Mouse (Mus musculus) mouse embryonic stem cell (cell line): Measurements from ENCODE around the gene Celf3.

Experiments
- in situ Hi-C, 2 experiments: fragments of 300-500 bp; cut with MboI; formaldehyde crosslinking; loops; 1 replicate in 1 of 2; 3 replicates in 1 of 2; pipeline ENCODE4 v1.14.3; 2019 to 2020; ENCODE audit warnings: low sequenced_read_pairs in 2 of 2, low pct_unique_long_range_greater_than_20kb in 1 of 2, mixed read lengths in 1 of 2; ENCODE audit not compliant: unreplicated experiment in 1 of 2

Gene Celf3

GRCm38 (mm10) chr3:94476301-94477035, 1.6 kb upstream of the Celf3 start:
- in situ Hi-C loops, result no loop called here

- in situ Hi-C loops, result no loop called here
These were observed 651 bp upstream of the Celf3 start for GRCm38 (mm10) chr3:94477444-94477843.

- in situ Hi-C loops, result no loop called here
These were observed 585 bp downstream of the Celf3 start for GRCm38 (mm10) chr3:94478591-94479169.

GRCm38 (mm10) chr3:94479564-94479963, 1.5 kb downstream of the Celf3 start:
- in situ Hi-C loops, result no loop called here

GRCm38 (mm10) chr3:94480291-94480884, 2.3 kb downstream of the Celf3 start, which contains the start of gene Riiad1:
Gene Riiad1, minus strand, starts transcription at chr3:94480341.
- in situ Hi-C loops, result no loop called here

GRCm38 (mm10) chr3:94481429-94481828, 3.3 kb downstream of the Celf3 start:
- in situ Hi-C loops, result no loop called here

GRCm38 (mm10) chr3:94482764-94483385, 4.8 kb downstream of the Celf3 start:
- in situ Hi-C loops, result no loop called here

- in situ Hi-C loops, result no loop called here
These were observed 5.8 kb downstream of the Celf3 start for GRCm38 (mm10) chr3:94483790-94484439.

- in situ Hi-C loops, result no loop called here
These were observed 7.8 kb downstream of the Celf3 start for GRCm38 (mm10) chr3:94485922-94486321.

GRCm38 (mm10) chr3:94487581-94487980, 9.5 kb downstream of the Celf3 start:
- in situ Hi-C loops, result no loop called here

- in situ Hi-C loops, result loop anchor here in 1 of 2 experiments (5.0 kb wide), 1 partner anchor 40 kb away; no protein-coding TSS in a partner anchor
These were observed 19.1 kb downstream of the Celf3 start for GRCm38 (mm10) chr3:94497162-94497561.

GRCm38 (mm10) chr3:94502243-94502642, 24.1 kb downstream of the Celf3 start:
- in situ Hi-C loops, result loop anchor here in 1 of 2 experiments (10.0 kb wide), 1 partner anchor 47 kb away; no protein-coding TSS in a partner anchor

- in situ Hi-C loops, result loop anchor here in 1 of 2 experiments (10.0 kb wide), 1 partner anchor 52 kb away; no protein-coding TSS in a partner anchor
These were observed 28.6 kb downstream of the Celf3 start for GRCm38 (mm10) chr3:94506664-94507063.

- in situ Hi-C loops, result no loop called here
These were observed 48.6 kb downstream of the Celf3 start for GRCm38 (mm10) chr3:94526731-94527130.

- in situ Hi-C loops, result no loop called here
These were observed 55.9 kb downstream of the Celf3 start for GRCm38 (mm10) chr3:94533968-94534367.

- in situ Hi-C loops, result no loop called here
These were observed 59.1 kb downstream of the Celf3 start for GRCm38 (mm10) chr3:94537187-94537586.
